Mouse (Mus musculus) bone marrow, adult 2 months (tissue): Measurements from ENCODE around the gene Zfp346.

ENCODE experiments used
- CTCF ChIP-seq: fragments of 200-500 bp; IDR thresholded peaks from 2 replicates; pipeline ENCODE4 v1.5.1; 2011; ENCODE audit warnings: low read length, control low read depth; ENCODE audit not compliant: control insufficient read depth, insufficient read depth
- POLR2A ChIP-seq: fragments of 200-500 bp; IDR thresholded peaks from 2 replicates; pipeline ENCODE4 v1.6.1; 2011; ENCODE audit warnings: low read depth, mild to moderate bottlenecking, control low read depth, low read length, borderline replicate concordance; ENCODE audit not compliant: control insufficient read depth

DNA sequence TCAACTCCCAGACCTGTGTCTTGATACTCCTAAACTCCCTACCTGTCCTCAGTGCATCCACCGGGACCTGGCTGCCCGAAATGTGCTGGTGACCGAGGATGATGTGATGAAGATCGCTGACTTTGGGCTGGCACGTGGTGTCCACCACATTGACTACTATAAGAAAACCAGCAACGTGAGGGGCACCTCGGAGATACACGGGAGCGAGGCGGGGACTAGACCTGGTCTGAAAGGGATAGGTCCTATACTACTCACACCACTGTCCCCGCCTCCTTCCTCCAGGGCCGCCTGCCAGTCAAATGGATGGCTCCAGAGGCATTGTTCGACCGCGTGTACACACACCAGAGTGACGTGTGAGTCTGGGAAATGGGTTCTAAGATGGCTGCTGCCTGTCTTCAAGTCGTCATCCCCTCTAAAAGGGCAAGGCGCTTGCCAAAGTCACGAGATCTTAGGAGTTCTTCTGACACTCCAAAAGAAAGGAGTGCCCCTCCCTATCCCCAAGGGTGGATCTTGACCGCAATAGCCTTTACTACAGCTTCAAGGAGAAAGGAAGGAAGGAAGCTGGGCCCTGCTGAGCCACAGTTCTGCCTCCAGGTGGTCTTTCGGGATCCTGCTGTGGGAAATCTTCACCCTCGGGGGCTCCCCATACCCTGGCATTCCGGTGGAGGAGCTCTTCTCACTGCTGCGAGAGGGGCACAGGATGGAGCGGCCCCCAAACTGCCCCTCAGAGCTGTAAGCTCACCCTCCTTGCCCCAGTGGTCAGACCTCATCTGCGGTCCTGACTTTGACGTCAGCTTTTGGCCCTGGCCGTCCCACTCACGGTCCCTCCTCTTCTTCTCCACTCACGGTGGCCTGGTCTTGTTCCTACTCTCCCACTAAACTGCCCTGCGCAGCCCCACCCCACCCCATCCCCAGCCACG, 62.0 kb downstream of the Zfp346 start:
- TF ChIP-seq POLR2A (no peak), CTCF (no peak)
